Mouse (Mus musculus) forebrain, embryonic 14.5 days (tissue): ENCODE measurements around the gene Dync1li1. TPM values are rescaled to one million over a fixed set of nuclear protein-coding genes. Genes with fewer than 3 reads are reported as not detected.
"Not testable (repeated sequence)": the region's sequence is repeated elsewhere in the genome, so short reads cannot be mapped to it uniquely, and the experiment has no call there.

Source experiments
- ATAC-seq: fragments of 200-750 bp; cut with Nextera tagmentation; 2 replicates; pipeline ENCODE4 v1.8.0; 2017; ENCODE audit warnings: mild to moderate bottlenecking, moderate library complexity
- DNase-seq: peaks from one replicate; pipeline ENCODE4 v3.0.0-alpha.2; 2015; ENCODE audit warnings: low spot score
- H3K27ac ChIP-seq: fragments of 300-500 bp; sonication (generic); 2 replicates; pipeline ENCODE4 v1.5.1; 2014; ENCODE audit warnings: low read depth, mild to moderate bottlenecking, control low read depth, low read length, moderate library complexity
- H3K27me3 ChIP-seq: fragments of 300-500 bp; sonication (generic); replicated peaks from 2 replicates; pipeline ENCODE4 v1.6.1; 2014; ENCODE audit warnings: low read length, control low read depth, mixed read lengths; ENCODE audit not compliant: control insufficient read depth, insufficient read depth
- H3K36me3 ChIP-seq: fragments of 300-500 bp; sonication (generic); 2 replicates; pipeline ENCODE4 v1.6.1; 2014; ENCODE audit warnings: low read length, control low read depth; ENCODE audit not compliant: control insufficient read depth, insufficient read depth
- H3K4me1 ChIP-seq: fragments of 300-500 bp; sonication (generic); 2 replicates; pipeline ENCODE4 v1.6.1; 2014; ENCODE audit warnings: antibody characterized with exemption, low read length, control low read depth; ENCODE audit not compliant: control insufficient read depth, insufficient read depth
- H3K4me2 ChIP-seq: fragments of 300-500 bp; sonication (generic); 2 replicates; pipeline ENCODE4 v1.6.1; 2014; ENCODE audit warnings: mild to moderate bottlenecking, control low read depth, low read length
- H3K4me3 ChIP-seq: fragments of 300-500 bp; sonication (generic); 2 replicates; pipeline ENCODE4 v1.5.1; 2014; ENCODE audit warnings: low read depth, low read length, control low read depth
- H3K9ac ChIP-seq: fragments of 300-500 bp; sonication (generic); 2 replicates; pipeline ENCODE4 v1.6.1; 2014; ENCODE audit warnings: mild to moderate bottlenecking, low read length, control low read depth, moderate library complexity
- H3K9me3 ChIP-seq: fragments of 300-500 bp; sonication (generic); replicated peaks from 2 replicates; pipeline ENCODE4 v1.6.1; 2016; ENCODE audit warnings: low read length, control low read depth, mixed read lengths; ENCODE audit not compliant: control insufficient read depth
- WGBS: fragments of 180-500 bp; shearing (Covaris S2); extraction: QIAGEN DNeasy Blood & Tissue Kit; methylation state at CpG from one replicate; pipeline ENCODE4 v1.1.7; 2014; 5-methylcytosine and 5-hydroxymethylcytosine counted together
- polyA plus RNA-seq: library from polyadenylated mRNA; unstranded; fragments of >200 nt; fragmentation: Nextera tagmentation; extraction: Ambion mirVana; gene quantifications from 2 replicates; pipeline ENCODE4 v1.2.1, GENCODE M21; 2014

Gene Dync1li1
- polyA plus RNA-seq, 1 experiment from 2014 or later, result 71.7 TPM

GRCm38 (mm10) chr9:114687639-114688038, 951 bp upstream of the Dync1li1 start:
- DNase-seq, result no peak
- H3K4me1 ChIP-seq, result peaks cover 19% of the 10 kb centered on the region
- H3K27me3 ChIP-seq, result no peaks in the 10 kb centered on the region
- peak overlapping the region; percentile 95 for H3K9ac ChIP-seq
- WGBS, result 79% methylated on average over 13 of the region's 13 CpGs
- H3K9me3 ChIP-seq, result no peaks in the 10 kb centered on the region
- H3K4me2 ChIP-seq, result peak overlapping the region; percentile 75
- ATAC-seq, result no peak
- peaks cover 14% of the 10 kb centered on the region for H3K36me3 ChIP-seq
- peak overlapping the region; percentile 99 for H3K4me3 ChIP-seq
- no peak overlapping the region for H3K27ac ChIP-seq

GRCm38 (mm10) chr9:114688953-114689407, 390 bp downstream of the Dync1li1 start:
- peaks cover 24% of the 10 kb centered on the region for H3K36me3 ChIP-seq
- no peaks in the 10 kb centered on the region for H3K9me3 ChIP-seq
- under 1% methylated on average over 43 of the region's 50 CpGs for WGBS
- ATAC-seq (peak; percentile 66), DNase-seq (peak; percentile 61)
- H3K27ac ChIP-seq, result peak overlapping the region; percentile 96
- H3K4me3 ChIP-seq, result peak overlapping the region; percentile 99
- H3K9ac ChIP-seq, result peak overlapping the region; percentile 95
- H3K4me1 ChIP-seq, result peaks cover 19% of the 10 kb centered on the region
- peak overlapping the region; percentile 75 for H3K4me2 ChIP-seq
- H3K27me3 ChIP-seq, result no peaks in the 10 kb centered on the region

- 12% methylated on average over 10 of the region's 10 CpGs for WGBS
- no peak for ATAC-seq
- Histone ChIP-seq H3K27ac (no peak overlapping the region), H3K9ac (peak overlapping the region; percentile 95), H3K27me3 (no peaks in the 10 kb centered on the region), H3K9me3 (no peaks in the 10 kb centered on the region), H3K4me3 (peak overlapping the region; percentile 99), H3K36me3 (peaks cover 35% of the 10 kb centered on the region), H3K4me2 (peak overlapping the region; percentile 75), H3K4me1 (peaks cover 19% of the 10 kb centered on the region)
- DNase-seq, result no peak
Measured at GRCm38 (mm10) chr9:114690119-114690601, 1.6 kb downstream of the Dync1li1 start.

GRCm38 (mm10) chr9:114691112-114691511, 2.5 kb downstream of the Dync1li1 start:
- Histone ChIP-seq H3K4me2 (no peak overlapping the region), H3K36me3 (peaks cover 37% of the 10 kb centered on the region), H3K9ac (no peak overlapping the region), H3K4me3 (no peak overlapping the region), H3K27me3 (no peaks in the 10 kb centered on the region), H3K4me1 (peaks cover 19% of the 10 kb centered on the region), H3K9me3 (no peaks in the 10 kb centered on the region), H3K27ac (no peak overlapping the region)
- ATAC-seq (no peak), DNase-seq (no peak)

GRCm38 (mm10) chr9:114695662-114696061, 7.1 kb downstream of the Dync1li1 start:
- WGBS, result 96% methylated on average over 8 of the region's 8 CpGs
- H3K36me3 ChIP-seq, result peaks cover 51% of the 10 kb centered on the region
- not testable (repeated sequence) for DNase-seq, ATAC-seq, H3K9ac ChIP-seq, H3K9me3 ChIP-seq, H3K4me3 ChIP-seq, H3K27ac ChIP-seq, H3K4me2 ChIP-seq, H3K4me1 ChIP-seq, H3K27me3 ChIP-seq

- no peak overlapping the region for H3K9ac ChIP-seq
- no peak overlapping the region for H3K4me3 ChIP-seq
- H3K36me3 ChIP-seq, result peaks cover 42% of the 10 kb centered on the region
- H3K4me2 ChIP-seq, result no peak overlapping the region
- DNase-seq (no peak), ATAC-seq (no peak)
- H3K27ac ChIP-seq, result no peak overlapping the region
- H3K9me3 ChIP-seq, result no peaks in the 10 kb centered on the region
- no peaks in the 10 kb centered on the region for H3K27me3 ChIP-seq
- 92% methylated on average over 4 of the region's 4 CpGs for WGBS
- no peaks in the 10 kb centered on the region for H3K4me1 ChIP-seq
Measured at GRCm38 (mm10) chr9:114697072-114697471, 8.5 kb downstream of the Dync1li1 start.

GRCm38 (mm10) chr9:114697926-114698325, 9.3 kb downstream of the Dync1li1 start:
- H3K4me2 ChIP-seq, result no peak overlapping the region
- no peak overlapping the region for H3K4me3 ChIP-seq
- no peak for ATAC-seq
- H3K36me3 ChIP-seq, result peaks cover 34% of the 10 kb centered on the region
- H3K4me1 ChIP-seq, result no peaks in the 10 kb centered on the region
- WGBS, result 91% methylated on average over 5 of the region's 5 CpGs
- no peak for DNase-seq
- H3K9ac ChIP-seq, result no peak overlapping the region
- H3K27me3 ChIP-seq, result no peaks in the 10 kb centered on the region
- H3K27ac ChIP-seq, result no peak overlapping the region
- H3K9me3 ChIP-seq, result no peaks in the 10 kb centered on the region

- Histone ChIP-seq H3K27me3 (no peaks in the 10 kb centered on the region), H3K4me2 (no peak overlapping the region), H3K9ac (no peak overlapping the region), H3K27ac (no peak overlapping the region), H3K9me3 (no peaks in the 10 kb centered on the region), H3K36me3 (peaks cover 24% of the 10 kb centered on the region), H3K4me3 (no peak overlapping the region), H3K4me1 (no peaks in the 10 kb centered on the region)
- ATAC-seq (no peak), DNase-seq (no peak)
- WGBS, result 80% methylated on average over 6 of the region's 6 CpGs
Measured at GRCm38 (mm10) chr9:114699262-114699661, 10.7 kb downstream of the Dync1li1 start.

- 90% methylated on average over 14 of the region's 16 CpGs for WGBS
- Histone ChIP-seq H3K36me3 (peaks cover 19% of the 10 kb centered on the region), H3K9me3 (no peaks in the 10 kb centered on the region), H3K27me3 (no peaks in the 10 kb centered on the region), H3K27ac (no peak overlapping the region), H3K4me1 (no peaks in the 10 kb centered on the region), H3K9ac (no peak overlapping the region), H3K4me3 (no peak overlapping the region), H3K4me2 (no peak overlapping the region)
- DNase-seq, result no peak
- ATAC-seq, result no peak
Measured at GRCm38 (mm10) chr9:114699882-114700665, 11.5 kb downstream of the Dync1li1 start.
